Mouse (Mus musculus) telencephalon, adult 2 months (tissue): ENCODE data around the gene Znhit2.

ENCODE experiments used
- DNase-seq: peaks from one replicate; pipeline ENCODE4 v3.0.0-alpha.2; 2011; ENCODE audit warnings: low read depth, low spot score

Gene Znhit2

DNA sequence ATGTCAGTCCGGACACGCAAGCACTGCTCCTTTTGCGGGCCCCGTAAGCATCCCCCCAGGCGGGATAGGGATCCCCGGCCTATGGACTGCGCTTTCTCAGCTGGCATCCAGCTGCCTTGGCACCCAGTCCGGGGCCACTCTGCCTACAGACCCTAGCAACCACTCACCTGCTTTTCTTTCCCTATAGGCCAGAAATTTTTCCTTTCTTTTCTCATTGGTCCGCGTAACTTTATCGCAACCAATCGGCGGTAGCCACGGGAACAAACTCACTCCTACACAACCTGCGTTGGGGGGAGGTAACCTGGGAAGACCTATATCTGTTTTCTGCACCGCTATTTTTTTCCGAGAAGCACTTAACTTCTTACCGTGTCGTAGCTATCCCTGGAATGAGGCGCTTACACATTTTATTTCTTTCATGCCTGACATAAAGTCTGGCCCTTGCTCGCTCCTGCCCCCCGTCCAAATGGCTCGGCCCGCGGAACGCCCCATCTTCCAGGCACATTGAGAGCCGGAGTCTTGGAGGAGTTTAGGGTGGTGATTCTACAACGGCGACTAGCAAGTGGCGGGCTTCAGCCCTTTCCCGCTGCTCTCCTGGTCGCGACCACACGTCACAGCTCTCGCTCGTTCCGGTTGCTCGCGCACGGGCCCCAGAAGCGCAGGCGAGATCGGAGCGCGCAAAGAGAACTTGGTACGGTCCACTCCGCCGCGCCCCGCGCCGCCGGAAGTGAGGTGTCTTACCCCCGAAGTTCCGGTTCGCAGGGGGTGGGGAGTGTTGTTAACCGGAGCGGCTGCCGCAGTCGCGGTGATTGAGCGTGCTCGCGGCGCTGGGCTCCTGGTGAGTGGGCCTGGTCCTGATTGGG, 14.5 kb upstream of the Znhit2 start, which contains the start of gene Syvn1:
Gene Syvn1 (plus strand): TSS at position 283 of the 860 bp plus-strand sequence.
- peak; percentile 97 for DNase-seq

DNA sequence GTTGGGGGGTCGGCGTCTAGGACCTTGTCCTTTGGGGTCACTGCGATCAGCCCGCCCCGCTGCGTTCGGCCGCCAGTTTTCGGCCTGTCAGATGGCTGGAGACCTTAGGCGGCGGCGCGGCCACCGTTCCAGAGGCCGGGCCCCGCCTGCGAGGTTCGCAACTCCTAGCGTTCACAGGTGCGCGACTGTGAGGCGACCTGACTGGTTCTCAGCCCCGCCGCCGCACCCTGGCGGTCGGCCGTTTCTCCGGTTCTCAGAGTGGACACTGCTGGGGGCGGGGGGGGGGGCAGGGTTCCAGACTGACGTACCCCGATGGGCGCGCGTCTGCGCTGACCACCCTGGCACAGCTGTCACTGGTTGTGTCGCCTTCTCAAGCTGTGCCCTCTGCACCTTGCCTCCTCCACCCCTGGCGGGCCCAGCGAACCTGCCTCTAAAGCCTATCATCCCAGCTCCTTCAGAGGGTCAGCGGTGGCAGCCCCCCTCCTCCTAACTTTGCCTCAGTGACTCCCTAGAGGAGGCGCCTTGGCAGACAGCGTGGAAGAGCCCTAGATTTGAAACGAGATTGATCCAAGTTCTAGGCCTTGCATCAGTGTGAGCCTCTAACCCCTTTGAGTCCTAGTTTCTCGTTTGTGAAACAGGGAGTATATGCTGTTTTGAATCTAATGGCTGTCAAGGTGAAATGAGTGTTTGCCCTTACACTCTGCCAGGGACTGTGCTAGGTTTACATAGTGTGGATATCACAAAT, 13.7 kb upstream of the Znhit2 start:
- DNase-seq = no peak

- DNase-seq = no peak
These were observed 13.2 kb upstream of the Znhit2 start for GRCm38 (mm10) chr19:6047899-6048166.

GRCm38 (mm10) chr19:6048681-6049410, 12.1 kb upstream of the Znhit2 start:
- no peak for DNase-seq

DNA sequence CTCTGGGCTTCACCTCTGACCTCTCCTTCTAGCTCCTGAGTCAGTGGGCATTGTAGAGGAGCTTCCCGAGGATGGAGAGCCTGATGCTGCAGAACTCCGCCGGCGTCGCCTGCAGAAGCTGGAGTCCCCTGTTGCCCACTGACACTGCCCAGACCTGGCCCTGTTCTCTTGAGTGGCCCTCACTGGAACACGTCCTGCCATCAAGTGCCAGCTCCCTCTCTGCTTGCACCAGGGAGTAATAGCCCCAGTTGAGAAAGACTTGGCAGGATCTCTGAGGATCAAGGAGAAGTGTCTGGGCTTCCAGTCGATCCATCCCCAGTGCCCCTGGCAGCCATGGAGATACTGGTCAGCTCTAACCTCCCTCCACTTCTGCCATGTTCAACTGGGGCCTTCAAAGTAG, 8.5 kb upstream of the Znhit2 start:
- no peak for DNase-seq

GRCm38 (mm10) chr19:6054296-6054695, 6.7 kb upstream of the Znhit2 start:
- no peak for DNase-seq

GRCm38 (mm10) chr19:6056696-6057095, 4.3 kb upstream of the Znhit2 start:
- DNase-seq = no peak

- DNase-seq = peak; percentile 97
These were observed 3.5 kb upstream of the Znhit2 start, which contains the start of the genes Mrpl49 and Fau for GRCm38 (mm10) chr19:6057313-6058096. Mrpl49 (minus strand) TSS chr19:6057785. Fau (plus strand) TSS chr19:6057844.

DNA sequence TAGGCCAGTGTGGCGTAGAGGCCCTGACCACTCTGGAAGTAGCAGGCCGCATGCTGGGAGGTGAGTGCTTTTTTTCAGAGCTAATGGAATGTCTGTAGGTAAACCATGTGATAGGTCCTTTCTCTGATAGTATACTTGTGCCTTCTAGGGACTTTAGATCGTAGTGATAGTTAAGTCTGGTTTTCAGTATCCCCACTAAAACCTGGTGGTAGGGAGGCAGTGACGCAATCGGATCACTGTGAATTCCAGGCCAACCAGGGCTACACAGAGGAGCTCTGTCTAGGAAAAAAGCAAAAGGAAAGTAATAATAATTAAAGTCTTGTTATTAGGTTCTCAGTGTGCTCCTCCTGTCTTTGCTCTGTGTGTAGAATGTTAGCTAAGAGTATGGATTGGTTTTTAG, 2.5 kb upstream of the Znhit2 start:
- DNase-seq = no peak

DNA sequence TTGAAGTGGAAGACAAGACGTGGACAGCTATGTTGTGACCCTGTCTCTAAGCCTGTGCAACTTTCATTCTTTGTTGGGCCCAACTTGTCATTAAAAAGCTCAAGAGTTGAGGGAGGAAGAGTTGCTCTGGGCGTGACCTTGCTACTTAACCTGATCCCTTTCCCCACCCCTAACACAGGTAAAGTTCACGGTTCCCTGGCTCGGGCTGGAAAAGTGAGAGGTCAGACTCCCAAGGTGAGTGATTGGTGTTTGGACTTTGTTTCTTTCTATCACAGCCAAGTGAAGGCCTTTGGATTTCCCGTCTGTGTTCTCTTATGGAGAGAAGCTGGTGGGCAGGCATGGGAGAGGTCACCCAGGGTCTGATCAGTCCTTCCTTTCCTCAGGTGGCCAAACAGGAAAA, 2.0 kb upstream of the Znhit2 start:
- DNase-seq = no peak

GRCm38 (mm10) chr19:6061641-6062302, 780 bp downstream of the Znhit2 start:
- DNase-seq = no peak

DNA sequence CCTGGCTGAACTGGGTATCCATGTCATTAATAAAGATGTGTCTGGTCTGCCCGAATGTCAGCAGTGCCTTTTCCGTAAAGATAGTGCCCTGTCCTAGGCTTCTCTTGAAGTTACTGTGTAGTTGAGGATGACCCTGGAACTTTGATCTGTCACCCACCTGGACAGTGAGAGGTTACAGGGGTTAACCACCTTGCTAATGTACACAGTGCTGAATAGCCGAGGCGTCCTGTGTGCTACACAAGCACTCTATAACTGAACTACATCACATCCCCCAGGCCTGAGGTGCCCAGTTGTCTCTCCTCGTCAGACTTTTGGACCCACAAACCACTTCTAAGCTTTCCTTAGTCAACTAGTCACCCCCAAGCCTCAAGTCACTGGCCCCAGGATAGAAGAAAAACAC, 1.4 kb downstream of the Znhit2 start:
- no peak for DNase-seq

- no peak for DNase-seq
These were observed 2.1 kb downstream of the Znhit2 start for GRCm38 (mm10) chr19:6063081-6063480.

- no peak for DNase-seq
These were observed 5.6 kb downstream of the Znhit2 start for GRCm38 (mm10) chr19:6066571-6066970.

DNA sequence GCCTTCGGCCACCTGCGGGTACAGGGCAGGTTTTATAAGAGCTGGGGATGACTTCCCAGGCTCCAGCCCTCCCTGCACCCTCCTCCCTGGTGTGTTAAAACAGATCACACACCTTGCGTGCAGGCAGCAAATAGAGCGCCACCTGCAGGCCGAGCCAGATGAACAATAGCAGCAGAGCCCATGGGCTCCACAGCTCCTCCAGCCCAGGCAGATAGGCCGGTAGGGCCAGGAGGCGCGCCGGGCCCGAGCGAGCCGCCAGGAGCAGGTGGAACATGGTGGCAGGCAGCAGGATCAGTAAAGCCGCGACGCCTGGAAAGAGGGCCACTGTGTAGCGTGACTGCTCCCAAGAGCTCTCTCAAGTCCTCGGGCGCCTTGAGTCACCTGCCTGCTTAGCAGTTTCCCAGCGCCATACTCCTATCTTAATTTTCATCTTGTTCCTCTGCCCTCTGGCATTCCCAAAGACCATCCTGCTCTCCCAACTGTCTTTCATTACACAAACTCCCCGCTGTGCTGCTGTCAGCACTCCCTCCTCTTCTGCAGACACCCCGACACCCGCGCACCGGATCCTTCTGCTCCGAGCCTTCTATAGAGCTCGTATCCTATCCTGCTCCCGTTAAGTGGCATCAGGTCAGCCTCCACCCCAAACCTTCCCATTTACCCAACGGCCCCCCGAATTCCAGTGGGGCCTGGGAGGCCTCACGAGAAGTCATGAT, 6.2 kb downstream of the Znhit2 start:
- peak; percentile 64 for DNase-seq

DNA sequence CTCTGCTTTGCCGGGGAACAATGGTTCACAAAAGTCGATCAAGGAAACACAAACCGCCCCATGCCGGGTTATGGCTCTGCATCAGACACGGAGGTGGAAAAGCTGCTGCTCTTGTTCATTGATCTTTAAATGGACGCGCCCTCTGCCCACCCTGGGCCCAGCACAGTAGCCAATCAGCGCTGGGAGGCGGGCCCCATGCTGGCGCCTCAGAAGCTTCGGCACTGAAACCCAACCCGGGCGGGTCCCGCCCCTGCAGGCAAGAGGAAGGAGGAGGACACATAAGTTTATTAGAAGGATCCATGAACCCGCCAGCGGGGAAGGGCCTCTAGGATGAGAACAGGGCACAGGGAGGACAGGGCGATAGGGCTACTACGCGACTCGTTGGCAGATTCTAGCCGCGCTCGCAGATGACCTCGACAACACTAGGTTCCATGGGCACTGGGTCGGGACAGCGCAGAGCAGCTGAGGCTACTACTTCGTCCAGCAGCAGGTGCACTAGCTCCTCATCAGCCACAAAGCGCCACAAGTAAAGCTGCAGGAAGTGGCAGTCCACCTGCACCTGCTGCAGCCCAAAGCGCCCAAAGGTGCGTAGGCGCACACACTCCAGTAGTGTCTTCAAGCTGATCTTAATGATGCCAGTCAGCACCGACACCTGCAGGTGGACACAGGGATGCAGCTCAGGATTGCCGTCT, 6.9 kb downstream of the Znhit2 start, which contains the start of gene Tm7sf2:
Gene Tm7sf2 (minus strand): TSS at position 650 of the 692 bp plus-strand sequence.
- peak; percentile 72 for DNase-seq

DNA sequence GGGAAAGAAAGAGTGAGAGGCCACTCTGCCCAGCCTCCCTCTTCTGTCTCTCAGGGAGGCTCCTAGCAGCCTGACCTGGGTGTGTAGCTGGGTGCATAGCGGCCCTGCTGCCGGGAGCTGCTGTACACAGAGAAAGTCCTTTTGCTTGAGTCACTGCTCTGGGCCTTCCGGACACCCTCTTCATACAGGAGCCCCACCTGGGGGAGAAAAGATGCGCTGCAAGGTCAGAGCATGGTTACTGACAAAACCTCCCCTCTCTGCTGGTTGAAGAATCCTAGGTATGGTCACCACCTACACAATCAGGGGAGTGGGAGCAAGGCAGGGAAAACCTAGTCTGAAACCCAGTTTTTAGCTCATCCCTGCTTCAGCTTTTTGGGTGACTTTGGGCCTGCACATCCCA, 8.0 kb downstream of the Znhit2 start:
- DNase-seq = no peak

- DNase-seq = no peak
These were observed 8.9 kb downstream of the Znhit2 start for GRCm38 (mm10) chr19:6069851-6070250.

DNA sequence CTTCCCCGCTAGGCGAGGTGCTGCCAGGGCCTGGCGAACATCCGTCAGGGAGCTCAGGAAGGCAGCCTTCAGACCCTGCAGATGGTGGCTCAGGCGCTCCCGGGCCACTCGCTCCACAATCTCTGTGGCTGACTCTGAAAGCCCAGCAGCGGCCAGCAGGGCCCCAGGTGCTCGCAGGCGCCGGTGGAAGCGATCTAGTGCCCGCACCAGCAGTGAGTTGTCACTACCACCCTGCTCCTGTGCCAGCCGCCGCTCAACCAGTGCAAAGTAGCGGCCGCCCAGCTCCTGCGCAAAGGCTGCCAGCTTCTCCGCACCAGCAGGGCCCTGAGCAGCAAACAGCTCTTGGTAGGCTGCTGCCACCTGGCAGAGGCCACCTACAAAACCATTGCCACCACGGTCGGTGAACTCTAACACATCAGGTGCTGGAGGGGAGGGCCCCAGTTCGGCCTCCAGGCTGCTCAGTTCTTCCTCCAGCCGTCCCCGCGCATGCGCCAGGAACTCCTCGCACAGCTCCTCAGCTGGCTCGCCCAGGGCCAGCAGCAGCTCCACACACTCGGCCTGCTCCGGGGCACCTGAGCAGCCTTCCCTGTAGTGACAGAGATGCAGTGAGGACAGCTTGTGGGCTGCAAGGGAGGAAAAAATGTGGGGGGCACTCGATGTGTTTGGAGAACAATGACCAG, 9.7 kb downstream of the Znhit2 start:
- no peak for DNase-seq
